Mouse (Mus musculus): Measurements from ENCODE around the gene Phf19. TPM values are rescaled to one million over a fixed set of nuclear protein-coding genes. Genes with fewer than 3 reads are reported as not detected.

Phf19 gene
- total RNA-seq, 1 experiment = 3.7 TPM

GRCm38 (mm10) chr2:34904849-34905542 lies 8.8 kb downstream of the Phf19 start:
- Histone ChIP-seq H3K9me3 (ENCODE audit: control insufficient read depth, insufficient read depth, low read depth, low read length) (no peaks in the 10 kb centered on the region), H3K4me3 (ENCODE audit: insufficient read depth in 1 of 2, low read depth in 1 of 2, low read length in 2 of 2, poor library complexity in 1 of 2, severe bottlenecking in 1 of 2) (0 out of 4 replicates have a peak overlapping the region, but pooled peaks of 1 of the 2 experiments have one; percentile 23), H3K27ac (ENCODE audit: insufficient read depth, low read depth, low read length, poor library complexity, severe bottlenecking) (no peak overlapping the region), H3K4me1 (ENCODE audit: control insufficient read depth in 2 of 2, insufficient read depth in 2 of 2, low read length in 2 of 2, poor library complexity in 1 of 2) (peaks cover 0 to 7% of the 10 kb centered on the region in 2 experiments; a peak in 1 of 4 replicates), H3K36me3 (ENCODE audit: control insufficient read depth, insufficient read depth, low read length, poor library complexity, severe bottlenecking) (no peaks in the 10 kb centered on the region), H3K9ac (ENCODE audit: insufficient read depth, low read depth, low read length, poor library complexity, severe bottlenecking) (no peak overlapping the region)
- TF ChIP-seq CHD2 (IDR thresholded peaks at IDR 0.05; ENCODE audit: low read depth, low read length) (no peak), ZC3H11A (IDR thresholded peaks at IDR 0.05; ENCODE audit: borderline replicate concordance, low read depth, low read length) (no peak), ZNF384 (IDR thresholded peaks at IDR 0.05; ENCODE audit: low read depth, low read length) (no peak), MAFK (IDR thresholded peaks at IDR 0.05; ENCODE audit: insufficient read depth, low read depth, low read length) (no peak), HCFC1 (IDR thresholded peaks at IDR 0.05; ENCODE audit: borderline replicate concordance, insufficient read depth, low read length) (no peak)
- DNase-seq (ENCODE audit: low read depth, low spot score) = peak; percentile 98
- in situ Hi-C loops (cut with MboI; ENCODE audit: low sequenced_read_pairs in 2 of 2, unreplicated experiment in 2 of 2) = no loop called here

- H3K9me3 ChIP-seq (ENCODE audit: control insufficient read depth, insufficient read depth, low read depth, low read length) = no peaks in the 10 kb centered on the region
- no peak for DNase-seq (ENCODE audit: low read depth, low spot score)
- H3K27ac ChIP-seq (ENCODE audit: insufficient read depth, low read depth, low read length, poor library complexity, severe bottlenecking) = no peak overlapping the region
- no peak overlapping the region for H3K4me3 ChIP-seq (ENCODE audit: insufficient read depth in 1 of 2, low read depth in 1 of 2, low read length in 2 of 2, poor library complexity in 1 of 2, severe bottlenecking in 1 of 2)
- H3K4me1 ChIP-seq (ENCODE audit: control insufficient read depth in 2 of 2, insufficient read depth in 2 of 2, low read length in 2 of 2, poor library complexity in 1 of 2) = peaks cover 0 to 7% of the 10 kb centered on the region in 2 experiments; a peak in 1 of 4 replicates
- H3K9ac ChIP-seq (ENCODE audit: insufficient read depth, low read depth, low read length, poor library complexity, severe bottlenecking) = no peak overlapping the region
- TF ChIP-seq HCFC1 (IDR thresholded peaks at IDR 0.05; ENCODE audit: borderline replicate concordance, insufficient read depth, low read length) = no peak
- no peak for TF ChIP-seq ZNF384 (IDR thresholded peaks at IDR 0.05; ENCODE audit: low read depth, low read length)
- TF ChIP-seq ZC3H11A (IDR thresholded peaks at IDR 0.05; ENCODE audit: borderline replicate concordance, low read depth, low read length) = no peak
- no peak for TF ChIP-seq MAFK (IDR thresholded peaks at IDR 0.05; ENCODE audit: insufficient read depth, low read depth, low read length)
- TF ChIP-seq CHD2 (IDR thresholded peaks at IDR 0.05; ENCODE audit: low read depth, low read length) = no peak
- in situ Hi-C loops (cut with MboI; ENCODE audit: low sequenced_read_pairs in 2 of 2, unreplicated experiment in 2 of 2) = no loop called here
- no peaks in the 10 kb centered on the region for H3K36me3 ChIP-seq (ENCODE audit: control insufficient read depth, insufficient read depth, low read length, poor library complexity, severe bottlenecking)
These were observed 10.0 kb downstream of the Phf19 start for GRCm38 (mm10) chr2:34903652-34904405.

GRCm38 (mm10) chr2:34903191-34903590 lies 10.6 kb downstream of the Phf19 start:
- H3K9me3 ChIP-seq (ENCODE audit: control insufficient read depth, insufficient read depth, low read depth, low read length) = no peaks in the 10 kb centered on the region
- H3K4me3 ChIP-seq (ENCODE audit: insufficient read depth in 1 of 2, low read depth in 1 of 2, low read length in 2 of 2, poor library complexity in 1 of 2, severe bottlenecking in 1 of 2) = no peak overlapping the region
- no peak for DNase-seq (ENCODE audit: low read depth, low spot score)
- no peaks in the 10 kb centered on the region for H3K36me3 ChIP-seq (ENCODE audit: control insufficient read depth, insufficient read depth, low read length, poor library complexity, severe bottlenecking)
- peaks cover 0 to 7% of the 10 kb centered on the region in 2 experiments; a peak in 1 of 4 replicates for H3K4me1 ChIP-seq (ENCODE audit: control insufficient read depth in 2 of 2, insufficient read depth in 2 of 2, low read length in 2 of 2, poor library complexity in 1 of 2)
- in situ Hi-C loops (cut with MboI; ENCODE audit: low sequenced_read_pairs in 2 of 2, unreplicated experiment in 2 of 2) = no loop called here
- TF ChIP-seq ZNF384 (IDR thresholded peaks at IDR 0.05; ENCODE audit: low read depth, low read length) = no peak
- TF ChIP-seq MAFK (IDR thresholded peaks at IDR 0.05; ENCODE audit: insufficient read depth, low read depth, low read length) = no peak
- TF ChIP-seq CHD2 (IDR thresholded peaks at IDR 0.05; ENCODE audit: low read depth, low read length) = no peak
- no peak for TF ChIP-seq HCFC1 (IDR thresholded peaks at IDR 0.05; ENCODE audit: borderline replicate concordance, insufficient read depth, low read length)
- no peak for TF ChIP-seq ZC3H11A (IDR thresholded peaks at IDR 0.05; ENCODE audit: borderline replicate concordance, low read depth, low read length)
- H3K9ac ChIP-seq (ENCODE audit: insufficient read depth, low read depth, low read length, poor library complexity, severe bottlenecking) = no peak overlapping the region
- no peak overlapping the region for H3K27ac ChIP-seq (ENCODE audit: insufficient read depth, low read depth, low read length, poor library complexity, severe bottlenecking)

- no peaks in the 10 kb centered on the region for H3K9me3 ChIP-seq (ENCODE audit: control insufficient read depth, insufficient read depth, low read depth, low read length)
- no peak for DNase-seq (ENCODE audit: low read depth, low spot score)
- no peak overlapping the region for H3K9ac ChIP-seq (ENCODE audit: insufficient read depth, low read depth, low read length, poor library complexity, severe bottlenecking)
- H3K27ac ChIP-seq (ENCODE audit: insufficient read depth, low read depth, low read length, poor library complexity, severe bottlenecking) = no peak overlapping the region
- peaks cover 0 to 9% of the 10 kb centered on the region in 2 experiments; a peak in 2 of 4 replicates for H3K4me1 ChIP-seq (ENCODE audit: control insufficient read depth in 2 of 2, insufficient read depth in 2 of 2, low read length in 2 of 2, poor library complexity in 1 of 2)
- TF ChIP-seq HCFC1 (IDR thresholded peaks at IDR 0.05; ENCODE audit: borderline replicate concordance, insufficient read depth, low read length) = no peak
- TF ChIP-seq ZC3H11A (IDR thresholded peaks at IDR 0.05; ENCODE audit: borderline replicate concordance, low read depth, low read length) = no peak
- TF ChIP-seq CHD2 (IDR thresholded peaks at IDR 0.05; ENCODE audit: low read depth, low read length) = no peak
- TF ChIP-seq ZNF384 (IDR thresholded peaks at IDR 0.05; ENCODE audit: low read depth, low read length) = no peak
- no peak for TF ChIP-seq MAFK (IDR thresholded peaks at IDR 0.05; ENCODE audit: insufficient read depth, low read depth, low read length)
- 0 out of 2 replicates have a peak, but pooled peaks cover 1% of the 10 kb centered on the region for H3K36me3 ChIP-seq (ENCODE audit: control insufficient read depth, insufficient read depth, low read length, poor library complexity, severe bottlenecking)
- in situ Hi-C loops (cut with MboI; ENCODE audit: low sequenced_read_pairs in 2 of 2, unreplicated experiment in 2 of 2) = no loop called here
- H3K4me3 ChIP-seq (ENCODE audit: insufficient read depth in 1 of 2, low read depth in 1 of 2, low read length in 2 of 2, poor library complexity in 1 of 2, severe bottlenecking in 1 of 2) = no peak overlapping the region
These were observed 11.1 kb downstream of the Phf19 start for GRCm38 (mm10) chr2:34902731-34903130.

Measured in ES-E14 (cell line).